Mouse (Mus musculus): ENCODE results near the gene Btaf1. TPM values are rescaled to one million over a fixed set of nuclear protein-coding genes. Genes with fewer than 3 reads are reported as not detected.
A peak's percentile ranks its signal among the peaks of the same experiment; 100 is the strongest.
"Not testable (repeated sequence)": the region's sequence is repeated elsewhere in the genome, so short reads cannot be mapped to it uniquely, and the experiment has no call there.

The Btaf1 gene
- total RNA-seq, 2 experiments from 2014 or later, result 20.6 to 23.1 TPM

- no peak for DNase-seq
Observed at GRCm38 (mm10) chr19:36922015-36922414, 3.9 kb upstream of the Btaf1 start.

GRCm38 (mm10) chr19:36922936-36923335 is 2.9 kb upstream of the Btaf1 start:
- DNase-seq, result no peak

GRCm38 (mm10) chr19:36926553-36927236 is 816 bp downstream of the Btaf1 start:
- DNase-seq, result no peak

GRCm38 (mm10) chr19:36927800-36928361 is 2.0 kb downstream of the Btaf1 start:
- no peak for DNase-seq

- DNase-seq, result no peak
Observed at GRCm38 (mm10) chr19:36929816-36930215, 3.9 kb downstream of the Btaf1 start.

GRCm38 (mm10) chr19:36932097-36932496 is 6.2 kb downstream of the Btaf1 start:
- DNase-seq, result no peak

GRCm38 (mm10) chr19:36932613-36933012 is 6.7 kb downstream of the Btaf1 start:
- no peak for DNase-seq

- DNase-seq, result no peak
Observed at GRCm38 (mm10) chr19:36936285-36936684, 10.4 kb downstream of the Btaf1 start.

- DNase-seq, result no peak
Observed at GRCm38 (mm10) chr19:36938008-36938407, 12.1 kb downstream of the Btaf1 start.

- no peak for DNase-seq
Observed at GRCm38 (mm10) chr19:36940064-36940463, 14.2 kb downstream of the Btaf1 start.

- DNase-seq, result no peak
Observed at GRCm38 (mm10) chr19:36953637-36954206, 27.8 kb downstream of the Btaf1 start.

- DNase-seq, result no peak
Observed at GRCm38 (mm10) chr19:36958331-36958730, 32.5 kb downstream of the Btaf1 start.

GRCm38 (mm10) chr19:36961320-36961719 is 35.4 kb downstream of the Btaf1 start:
- DNase-seq, result no peak

GRCm38 (mm10) chr19:36962544-36963260 is 36.8 kb downstream of the Btaf1 start:
- not testable (repeated sequence) for DNase-seq

- no peak for DNase-seq
Observed at GRCm38 (mm10) chr19:37004557-37004956, 78.7 kb downstream of the Btaf1 start.

- DNase-seq, result no peak
Observed at GRCm38 (mm10) chr19:37009878-37010281, 84.0 kb downstream of the Btaf1 start.

GRCm38 (mm10) chr19:37013461-37013860 is 87.6 kb downstream of the Btaf1 start:
- DNase-seq, result no peak

GRCm38 (mm10) chr19:37014173-37014939 is 88.5 kb downstream of the Btaf1 start:
- DNase-seq, result no peak

GRCm38 (mm10) chr19:37016890-37017289 is 91.0 kb downstream of the Btaf1 start:
- no peak for DNase-seq

GRCm38 (mm10) chr19:37018411-37018810 is 92.5 kb downstream of the Btaf1 start:
- peak; percentile 84 for DNase-seq

GRCm38 (mm10) chr19:37018931-37019330 is 93.1 kb downstream of the Btaf1 start:
- DNase-seq, result no peak

- no peak for DNase-seq
Observed at GRCm38 (mm10) chr19:37020531-37020930, 94.7 kb downstream of the Btaf1 start.
